Mouse (Mus musculus): ENCODE data around the gene Flnb. TPM values are rescaled to one million over a fixed set of nuclear protein-coding genes. Genes with fewer than 3 reads are reported as not detected.

Flnb gene
- polyA plus RNA-seq, 1 experiment: 9.8 TPM

GRCm38 (mm10) chr14:7826151-7826937 lies 8.6 kb downstream of the Flnb start:
- TF ChIP-seq CTCF (IDR thresholded peaks at IDR 0.05; ENCODE audit: control insufficient read depth, insufficient read depth, insufficient replicate concordance, low read depth, low read length): no peak
- no peak for TF ChIP-seq POLR2A (IDR thresholded peaks at IDR 0.05; ENCODE audit: control insufficient read depth, low read depth, low read length)
- Histone ChIP-seq H3K4me1 (ENCODE audit: control insufficient read depth, insufficient read depth, low read length) (no peaks in the 10 kb centered on the region), H3K27me3 (ENCODE audit: control insufficient read depth, insufficient read depth, low read length) (no peaks in the 10 kb centered on the region), H3K36me3 (ENCODE audit: control insufficient read depth, insufficient read depth, low read length) (no peaks in the 10 kb centered on the region), H3K4me3 (ENCODE audit: control insufficient read depth, low read depth, low read length) (no peak overlapping the region), H3K27ac (ENCODE audit: control insufficient read depth, insufficient read depth, low read depth, low read length) (no peak overlapping the region)

DNA sequence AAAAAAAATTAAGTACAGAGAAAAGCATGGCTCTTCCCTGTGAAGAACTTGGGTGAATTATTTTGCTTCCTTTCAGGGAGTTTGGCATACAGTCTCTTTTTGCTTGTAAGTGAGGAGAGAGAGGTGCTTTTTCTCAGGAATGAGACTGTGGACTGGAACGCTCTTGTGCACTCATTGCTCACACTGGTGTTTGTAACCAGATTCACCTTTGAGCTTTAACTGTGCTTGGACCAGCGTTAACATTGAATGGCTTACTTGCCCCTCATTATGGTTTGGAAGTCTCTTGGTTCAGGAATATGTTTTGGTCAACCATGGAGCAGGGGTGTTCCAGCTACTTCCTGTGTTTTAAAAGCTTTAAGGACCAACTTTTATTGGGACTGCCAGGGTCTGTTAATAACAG lies 11.4 kb downstream of the Flnb start:
- no peak for TF ChIP-seq POLR2A (IDR thresholded peaks at IDR 0.05; ENCODE audit: control insufficient read depth, low read depth, low read length)
- TF ChIP-seq CTCF (IDR thresholded peaks at IDR 0.05; ENCODE audit: control insufficient read depth, insufficient read depth, insufficient replicate concordance, low read depth, low read length): no peak
- no peaks in the 10 kb centered on the region for H3K36me3 ChIP-seq (ENCODE audit: control insufficient read depth, insufficient read depth, low read length)
- no peak overlapping the region for H3K4me3 ChIP-seq (ENCODE audit: control insufficient read depth, low read depth, low read length)
- H3K27ac ChIP-seq (ENCODE audit: control insufficient read depth, insufficient read depth, low read depth, low read length): no peak overlapping the region
- H3K27me3 ChIP-seq (ENCODE audit: control insufficient read depth, insufficient read depth, low read length): no peaks in the 10 kb centered on the region
- no peaks in the 10 kb centered on the region for H3K4me1 ChIP-seq (ENCODE audit: control insufficient read depth, insufficient read depth, low read length)

GRCm38 (mm10) chr14:7831770-7832439 lies 14.1 kb downstream of the Flnb start:
- Histone ChIP-seq H3K27ac (ENCODE audit: control insufficient read depth, insufficient read depth, low read depth, low read length) (no peak overlapping the region), H3K27me3 (ENCODE audit: control insufficient read depth, insufficient read depth, low read length) (no peaks in the 10 kb centered on the region), H3K36me3 (ENCODE audit: control insufficient read depth, insufficient read depth, low read length) (no peaks in the 10 kb centered on the region), H3K4me3 (ENCODE audit: control insufficient read depth, low read depth, low read length) (no peak overlapping the region), H3K4me1 (ENCODE audit: control insufficient read depth, insufficient read depth, low read length) (no peaks in the 10 kb centered on the region)
- TF ChIP-seq CTCF (IDR thresholded peaks at IDR 0.05; ENCODE audit: control insufficient read depth, insufficient read depth, insufficient replicate concordance, low read depth, low read length): no peak

DNA sequence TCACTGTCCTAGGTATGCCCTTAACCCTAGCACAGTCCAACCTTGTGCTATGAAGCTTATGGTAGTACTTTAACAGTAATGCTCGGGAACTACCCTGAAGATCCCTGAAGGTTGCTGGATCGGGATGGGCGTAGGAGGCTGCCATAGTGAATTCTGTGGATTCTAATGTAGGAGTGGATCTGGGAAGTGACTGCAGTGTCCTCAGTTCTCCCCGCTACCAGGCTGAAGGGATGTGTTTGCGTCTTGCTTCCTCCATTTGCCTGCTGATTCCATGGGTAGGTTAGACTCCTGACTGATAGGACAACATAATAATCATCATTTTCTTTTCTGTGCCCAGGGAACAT lies 14.7 kb downstream of the Flnb start:
- H3K27me3 ChIP-seq (ENCODE audit: control insufficient read depth, insufficient read depth, low read length): no peaks in the 10 kb centered on the region
- TF ChIP-seq POLR2A (IDR thresholded peaks at IDR 0.05; ENCODE audit: control insufficient read depth, low read depth, low read length) (no peak), CTCF (IDR thresholded peaks at IDR 0.05; ENCODE audit: control insufficient read depth, insufficient read depth, insufficient replicate concordance, low read depth, low read length) (no peak)
- no peak overlapping the region for H3K4me3 ChIP-seq (ENCODE audit: control insufficient read depth, low read depth, low read length)
- H3K36me3 ChIP-seq (ENCODE audit: control insufficient read depth, insufficient read depth, low read length): no peaks in the 10 kb centered on the region
- H3K4me1 ChIP-seq (ENCODE audit: control insufficient read depth, insufficient read depth, low read length): no peaks in the 10 kb centered on the region
- H3K27ac ChIP-seq (ENCODE audit: control insufficient read depth, insufficient read depth, low read depth, low read length): no peak overlapping the region

DNA sequence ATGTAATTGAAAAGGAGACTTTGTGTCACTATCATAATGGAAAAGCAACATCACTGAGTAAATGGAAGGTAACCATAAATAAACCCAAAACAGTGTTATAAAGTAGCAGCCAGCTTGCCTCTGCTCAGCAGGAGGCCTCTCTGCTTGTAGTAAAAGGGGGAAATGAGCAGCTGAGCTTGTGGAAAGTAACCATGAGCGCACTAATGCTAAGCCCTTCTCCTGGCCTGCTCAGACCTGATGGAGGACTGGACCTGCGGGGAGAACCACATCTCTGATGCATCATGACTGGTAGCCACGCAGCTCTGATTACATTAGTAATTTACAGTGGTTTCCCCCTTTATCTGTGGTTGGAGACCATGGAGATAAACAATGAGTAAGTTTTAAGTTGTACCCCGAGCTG lies 15.7 kb downstream of the Flnb start:
- Histone ChIP-seq H3K4me3 (ENCODE audit: control insufficient read depth, low read depth, low read length) (no peak overlapping the region), H3K27ac (ENCODE audit: control insufficient read depth, insufficient read depth, low read depth, low read length) (no peak overlapping the region), H3K4me1 (ENCODE audit: control insufficient read depth, insufficient read depth, low read length) (no peaks in the 10 kb centered on the region), H3K27me3 (ENCODE audit: control insufficient read depth, insufficient read depth, low read length) (no peaks in the 10 kb centered on the region), H3K36me3 (ENCODE audit: control insufficient read depth, insufficient read depth, low read length) (no peaks in the 10 kb centered on the region)
- TF ChIP-seq CTCF (IDR thresholded peaks at IDR 0.05; ENCODE audit: control insufficient read depth, insufficient read depth, insufficient replicate concordance, low read depth, low read length): no peak

DNA sequence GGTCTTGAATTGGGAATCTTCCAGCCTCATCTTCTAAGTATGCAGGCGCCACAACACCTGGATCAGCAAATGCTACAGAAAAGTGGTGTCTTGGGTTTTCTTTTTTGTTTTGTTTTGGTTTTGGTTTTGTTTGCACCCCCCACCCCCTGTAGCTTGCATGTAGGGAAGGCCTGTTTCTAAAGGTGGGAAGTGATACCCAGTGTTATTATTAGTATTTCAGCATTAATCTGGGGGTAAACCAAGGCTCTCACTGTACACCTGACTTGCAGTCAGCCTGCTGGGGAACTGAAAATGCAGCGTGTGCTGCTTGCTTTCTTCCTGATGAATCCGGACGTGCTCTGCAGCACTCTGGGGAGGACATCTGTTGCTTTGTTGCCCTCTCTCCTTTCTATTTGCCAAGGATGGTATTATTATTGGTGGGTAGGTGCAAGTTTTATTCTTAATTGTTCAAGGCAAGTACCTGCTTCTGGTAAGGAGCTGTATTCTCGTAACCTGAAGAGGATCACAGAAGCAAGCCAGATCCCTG lies 20.9 kb downstream of the Flnb start:
- no peaks in the 10 kb centered on the region for H3K36me3 ChIP-seq (ENCODE audit: control insufficient read depth, insufficient read depth, low read length)
- no peaks in the 10 kb centered on the region for H3K27me3 ChIP-seq (ENCODE audit: control insufficient read depth, insufficient read depth, low read length)
- H3K27ac ChIP-seq (ENCODE audit: control insufficient read depth, insufficient read depth, low read depth, low read length): no peak overlapping the region
- no peak for TF ChIP-seq CTCF (IDR thresholded peaks at IDR 0.05; ENCODE audit: control insufficient read depth, insufficient read depth, insufficient replicate concordance, low read depth, low read length)
- no peak for TF ChIP-seq POLR2A (IDR thresholded peaks at IDR 0.05; ENCODE audit: control insufficient read depth, low read depth, low read length)
- H3K4me1 ChIP-seq (ENCODE audit: control insufficient read depth, insufficient read depth, low read length): no peaks in the 10 kb centered on the region
- H3K4me3 ChIP-seq (ENCODE audit: control insufficient read depth, low read depth, low read length): no peak overlapping the region

DNA sequence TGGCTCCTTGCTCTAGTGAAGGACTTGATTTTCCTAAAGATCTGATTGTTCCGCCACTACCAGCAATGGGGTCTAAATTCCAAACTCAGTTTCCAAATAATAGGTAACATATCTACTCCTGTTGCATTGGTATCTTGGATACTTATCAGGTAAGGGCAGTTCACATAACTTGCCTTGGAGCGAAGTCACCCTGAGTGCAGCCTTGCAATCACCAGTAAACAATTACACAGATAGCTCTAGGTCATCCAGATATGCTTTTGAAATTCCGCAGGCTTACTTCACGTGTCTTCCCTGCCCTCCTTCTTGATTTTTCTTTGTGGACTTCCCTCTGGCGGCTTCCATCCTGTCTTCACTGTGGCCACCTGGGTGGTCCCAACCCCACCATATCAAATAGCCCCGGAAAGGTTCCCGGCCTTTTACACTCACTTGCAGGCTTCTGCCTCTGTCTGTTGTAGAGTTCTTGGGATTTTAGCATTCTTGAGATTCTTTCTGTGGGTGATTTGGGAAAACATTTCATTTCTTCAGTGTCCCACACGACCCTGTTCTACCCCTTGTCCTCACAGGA lies 22.3 kb downstream of the Flnb start:
- H3K36me3 ChIP-seq (ENCODE audit: control insufficient read depth, insufficient read depth, low read length): no peaks in the 10 kb centered on the region
- H3K4me3 ChIP-seq (ENCODE audit: control insufficient read depth, low read depth, low read length): no peak overlapping the region
- H3K27me3 ChIP-seq (ENCODE audit: control insufficient read depth, insufficient read depth, low read length): no peaks in the 10 kb centered on the region
- no peak overlapping the region for H3K27ac ChIP-seq (ENCODE audit: control insufficient read depth, insufficient read depth, low read depth, low read length)
- TF ChIP-seq CTCF (IDR thresholded peaks at IDR 0.05; ENCODE audit: control insufficient read depth, insufficient read depth, insufficient replicate concordance, low read depth, low read length) (no peak), POLR2A (IDR thresholded peaks at IDR 0.05; ENCODE audit: control insufficient read depth, low read depth, low read length) (no peak)
- no peaks in the 10 kb centered on the region for H3K4me1 ChIP-seq (ENCODE audit: control insufficient read depth, insufficient read depth, low read length)
